Mouse (Mus musculus): ENCODE measurements around the gene Casp1.

Casp1 gene

GRCm38 (mm10) chr9:5298329-5299131 lies at the start of gene Casp1:
Gene Casp1, plus strand, starts transcription at chr9:5298517.
- DNase-seq: no peak

DNA sequence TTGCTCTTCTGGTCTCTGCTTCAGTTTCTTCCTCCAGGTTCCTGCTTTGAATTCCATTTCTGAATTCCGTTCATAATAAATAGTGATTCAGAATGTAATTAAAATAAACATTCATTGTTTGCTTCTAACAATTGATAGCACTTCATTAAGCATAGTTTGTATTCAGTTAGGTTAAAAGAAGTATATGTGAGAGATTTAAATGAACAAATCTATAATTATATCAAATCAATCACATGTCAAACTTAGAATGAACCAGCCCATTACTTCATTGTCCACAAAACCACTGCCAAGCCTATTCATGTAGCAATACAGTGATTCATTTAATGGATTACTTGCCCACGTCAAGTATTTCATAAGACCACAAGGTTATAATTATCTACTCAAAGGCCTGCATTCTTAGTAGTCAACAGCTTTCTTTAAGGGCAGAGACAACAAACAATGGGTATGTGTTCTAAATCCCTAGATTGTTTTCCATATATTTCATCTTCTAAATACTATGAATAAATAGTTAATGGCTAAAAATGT lies 34.3 kb upstream of the Casp1 start:
- DNase-seq: no peak

DNA sequence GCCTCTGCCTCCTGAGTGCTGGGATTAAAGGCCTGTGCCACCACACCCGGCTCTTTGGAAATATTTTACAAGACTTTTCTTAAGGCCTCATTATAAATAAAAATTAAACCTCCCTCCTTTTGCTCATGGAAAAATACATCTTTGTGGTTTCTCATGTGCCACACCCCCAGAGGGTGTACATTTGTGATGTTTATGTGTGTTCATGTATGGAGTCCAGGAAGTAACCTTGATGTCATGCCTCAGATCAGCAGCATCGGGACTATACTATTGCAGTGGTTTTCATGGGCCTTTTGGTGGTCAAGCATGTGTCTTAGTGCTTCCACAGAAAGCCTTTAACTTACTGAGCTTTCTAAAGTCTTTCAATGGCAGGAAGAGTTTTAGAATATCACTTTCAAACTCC lies 28.0 kb upstream of the Casp1 start:
- no peak for DNase-seq

DNA sequence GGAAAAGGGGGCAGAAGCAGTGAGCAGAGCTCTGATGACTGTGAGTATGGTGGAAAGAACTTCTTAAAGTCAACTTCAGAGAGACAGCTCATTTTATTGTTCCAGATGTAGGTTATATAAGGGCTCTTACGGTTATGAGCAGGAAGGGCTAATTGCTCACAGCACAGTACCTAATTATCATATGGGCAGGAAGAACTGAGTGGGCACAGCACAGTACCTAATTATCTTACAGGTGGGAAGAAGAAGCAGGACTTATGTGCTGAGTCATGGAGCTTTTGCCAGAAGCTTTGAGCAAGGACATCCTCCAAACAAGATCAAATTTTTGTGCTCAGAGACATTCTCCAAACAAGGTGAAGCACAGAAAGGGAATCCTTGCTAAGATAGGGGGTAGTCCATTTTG lies 27.4 kb upstream of the Casp1 start:
- no peak for DNase-seq

DNA sequence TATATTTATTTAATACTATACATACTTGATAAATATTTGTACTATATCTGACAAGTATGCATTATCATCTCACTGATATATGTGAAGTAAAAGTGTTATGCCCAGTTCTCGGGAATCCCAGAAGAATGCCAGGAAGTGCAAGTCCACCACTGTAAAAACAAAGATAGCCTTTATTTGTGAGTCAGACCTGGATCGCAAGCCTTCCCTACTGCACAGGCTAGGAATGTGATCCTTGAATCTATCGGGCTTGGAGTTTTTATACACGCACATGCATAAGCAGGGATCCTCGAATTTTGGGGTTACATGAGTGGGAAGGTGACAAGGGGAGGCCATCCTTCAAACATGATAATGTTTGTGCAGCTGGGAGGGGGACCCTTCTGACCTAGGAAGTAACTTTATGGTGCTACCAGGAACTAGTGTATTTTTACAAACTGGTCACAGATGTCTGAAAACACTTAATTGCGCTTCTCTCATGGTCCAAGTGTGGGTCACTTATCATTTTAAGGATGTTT lies 26.9 kb upstream of the Casp1 start:
- no peak for DNase-seq

DNA sequence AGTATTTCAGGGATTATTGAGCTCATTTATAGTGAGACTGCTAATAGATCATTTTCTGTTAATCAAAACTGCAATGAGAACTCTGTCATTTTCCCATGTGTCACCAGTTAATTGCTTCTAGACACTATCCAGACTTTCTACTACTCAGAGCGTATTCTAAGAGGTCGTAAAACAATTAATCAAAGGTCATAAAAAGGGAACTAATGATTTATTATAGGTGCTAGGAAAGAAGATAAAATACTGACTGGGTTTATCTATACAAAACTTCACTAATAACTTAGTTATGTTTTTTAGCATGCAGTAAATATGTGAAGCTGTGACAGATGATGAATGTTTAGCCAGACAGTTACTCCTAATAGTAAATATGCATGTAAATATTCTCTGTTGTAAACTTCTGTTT lies 12.2 kb upstream of the Casp1 start:
- DNase-seq: no peak

DNA sequence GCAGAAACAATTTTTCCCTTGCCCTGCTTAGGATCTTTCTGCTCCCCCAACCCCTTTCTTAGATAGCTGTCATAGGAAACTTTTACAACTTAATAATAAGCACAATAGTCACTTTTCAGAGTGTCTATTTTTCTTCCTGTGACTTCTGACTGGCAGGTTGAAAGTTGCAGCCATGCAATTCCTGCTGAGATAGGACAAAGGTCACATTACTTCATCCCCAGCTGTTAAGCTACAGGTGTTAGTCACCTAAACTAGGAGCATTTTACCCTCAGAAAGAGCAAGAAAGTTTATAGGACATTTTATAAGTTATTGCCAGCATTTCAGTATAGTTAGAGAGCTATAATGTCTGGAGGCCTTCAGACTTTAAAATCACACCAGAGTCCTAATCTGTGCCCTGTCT lies 11.7 kb upstream of the Casp1 start:
- DNase-seq: no peak

GRCm38 (mm10) chr9:5296354-5297237 lies 1.7 kb upstream of the Casp1 start:
- no peak for DNase-seq

DNA sequence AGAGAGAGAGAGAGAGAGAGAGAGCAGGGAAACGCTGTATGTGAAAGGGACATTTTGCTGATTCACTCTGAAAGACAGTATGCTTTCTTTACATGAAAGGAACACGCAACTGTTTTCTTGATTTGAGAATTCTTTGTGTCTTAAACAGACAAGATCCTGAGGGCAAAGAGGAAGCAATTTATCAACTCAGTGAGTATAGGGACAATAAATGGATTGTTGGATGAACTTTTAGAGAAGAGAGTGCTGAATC lies 740 bp downstream of the Casp1 start:
- DNase-seq: no peak

DNA sequence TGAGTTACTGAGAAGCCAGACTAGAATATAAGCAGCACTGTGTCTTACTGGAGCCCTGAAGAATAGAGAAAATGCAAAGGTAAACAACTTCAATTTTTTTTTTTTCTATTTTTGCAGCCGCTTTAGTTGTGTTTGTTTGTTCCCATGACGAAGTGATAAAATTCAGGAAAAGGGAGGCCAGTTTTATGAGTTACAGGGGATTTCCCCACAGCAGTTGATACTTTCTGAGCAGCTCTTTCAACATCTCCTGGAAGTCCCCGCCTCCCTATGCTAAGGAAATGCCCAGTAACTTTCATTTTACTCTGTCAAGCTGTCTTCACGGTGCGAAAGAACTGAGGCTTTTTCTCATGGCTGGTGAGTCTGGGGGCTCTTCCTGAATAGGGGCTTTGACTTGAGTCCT lies 10.2 kb downstream of the Casp1 start, which contains the start of gene Casp4:
Casp4 (plus strand) TSS at position 268 of the 400 bp plus-strand sequence.
- no peak for DNase-seq

- no peak for DNase-seq
Measured at GRCm38 (mm10) chr9:5310112-5310511, 11.8 kb downstream of the Casp1 start.

DNA sequence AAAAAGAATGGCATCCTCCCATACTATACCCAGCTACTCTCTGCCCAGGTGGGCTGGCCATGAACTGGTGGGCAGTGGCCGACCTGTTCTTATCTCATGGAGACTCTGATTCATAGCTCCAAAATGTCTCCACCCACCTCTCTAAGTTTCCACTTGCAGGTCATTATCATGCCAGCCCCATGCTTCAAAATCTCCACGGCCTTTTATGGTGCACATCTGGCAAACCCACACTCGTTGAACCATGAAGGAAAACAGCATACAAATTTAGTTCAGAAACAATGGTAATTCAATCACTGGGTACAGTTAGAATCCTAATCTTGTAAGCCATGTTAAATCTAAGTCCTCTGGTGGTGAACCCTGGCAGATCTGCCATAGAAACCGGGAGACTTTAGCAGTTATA lies 13.1 kb downstream of the Casp1 start:
- no peak for DNase-seq

GRCm38 (mm10) chr9:5328204-5328603 lies 29.9 kb downstream of the Casp1 start:
- DNase-seq: no peak

GRCm38 (mm10) chr9:5332441-5332840 lies 34.1 kb downstream of the Casp1 start:
- DNase-seq: no peak

DNA sequence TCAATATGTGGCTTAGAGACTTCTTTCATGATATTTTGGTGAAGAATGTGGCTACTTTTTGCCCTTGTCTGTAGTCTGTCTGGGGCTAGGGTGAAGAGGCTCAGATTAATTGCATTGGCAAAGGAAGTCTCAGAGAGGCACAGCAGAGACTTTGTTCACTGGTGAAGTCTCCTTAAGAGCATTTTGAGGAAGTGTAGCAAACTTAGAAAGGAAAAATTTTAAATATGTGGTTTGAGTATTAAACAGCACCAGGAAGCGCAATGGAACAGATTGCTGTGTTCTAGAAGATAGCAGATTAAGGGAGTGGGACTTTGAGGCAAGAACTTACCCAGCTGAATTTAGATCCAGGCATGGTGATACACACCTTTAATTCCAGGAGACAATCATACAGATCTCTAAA lies 35.1 kb downstream of the Casp1 start:
- DNase-seq: no peak

DNA sequence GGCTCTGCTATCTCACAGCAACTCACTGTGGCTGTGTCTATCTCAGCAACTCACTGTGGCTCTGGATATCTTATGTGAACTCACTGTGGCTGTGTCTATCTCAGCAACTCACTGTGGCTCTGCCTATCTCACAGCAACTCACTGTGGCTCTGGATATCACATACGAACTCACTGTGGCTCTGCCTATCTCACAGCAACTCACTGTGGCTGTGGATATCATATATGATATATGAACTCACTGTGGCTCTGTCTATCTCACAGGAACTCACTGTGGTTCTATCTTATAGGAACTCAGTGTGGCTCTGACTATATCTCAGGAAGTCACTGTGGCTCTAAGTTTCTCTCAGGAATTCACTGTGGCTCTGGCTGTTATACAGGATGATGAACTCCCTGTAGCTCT lies 44.8 kb downstream of the Casp1 start:
- DNase-seq: no peak

GRCm38 (mm10) chr9:5344090-5344489 lies 45.8 kb downstream of the Casp1 start:
- no peak for DNase-seq

DNA sequence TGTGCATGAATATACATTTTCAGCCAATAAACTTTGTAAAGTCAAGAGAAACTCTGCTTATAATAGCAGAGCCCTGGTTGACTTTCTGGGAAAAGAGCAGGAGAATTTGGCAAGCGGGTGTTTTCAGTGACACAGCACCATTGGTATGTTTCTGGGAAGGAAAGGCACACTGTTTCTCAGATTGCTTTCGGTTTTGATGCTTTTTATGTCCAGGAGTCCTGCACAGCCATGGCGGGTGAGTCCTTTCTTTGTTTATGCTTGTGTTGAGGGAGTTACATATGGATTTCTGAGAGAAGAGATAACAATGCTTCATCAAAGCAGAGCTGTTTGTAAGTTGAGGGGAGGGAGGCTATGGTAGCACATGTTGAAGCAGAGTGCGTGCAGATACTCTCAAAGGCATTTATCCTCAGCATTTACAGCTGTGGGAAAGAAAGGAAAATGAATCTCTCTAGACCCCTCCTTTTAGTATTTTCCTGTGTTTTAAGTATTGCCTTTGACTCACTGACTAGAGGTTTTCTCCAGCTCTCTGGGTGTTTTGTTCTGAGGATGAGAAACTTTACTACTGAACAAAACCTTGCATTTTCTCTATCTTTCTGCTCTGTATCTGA lies 47.1 kb downstream of the Casp1 start, which contains the start of gene Casp12:
Casp12 (plus strand) TSS at position 140 of the 608 bp plus-strand sequence.
- DNase-seq: no peak

GRCm38 (mm10) chr9:5347381-5347780 lies 49.1 kb downstream of the Casp1 start:
- DNase-seq: no peak

DNA sequence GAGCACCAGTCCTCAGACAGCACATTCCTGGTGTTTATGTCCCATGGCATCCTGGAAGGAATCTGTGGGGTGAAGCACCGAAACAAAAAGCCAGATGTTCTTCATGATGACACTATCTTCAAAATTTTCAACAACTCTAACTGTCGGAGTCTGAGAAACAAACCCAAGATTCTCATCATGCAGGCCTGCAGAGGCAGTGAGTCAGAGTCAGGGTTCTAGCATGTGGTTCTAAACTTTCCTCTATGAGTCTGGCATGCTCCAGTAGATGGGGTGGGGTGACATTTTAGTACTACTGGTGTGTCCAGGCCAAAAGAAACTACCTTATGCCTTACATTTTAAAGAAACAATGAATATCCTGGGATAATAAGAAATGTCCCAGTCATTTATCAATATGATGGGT lies 55.4 kb downstream of the Casp1 start:
- DNase-seq: no peak

GRCm38 (mm10) chr9:5356801-5357200 lies 58.5 kb downstream of the Casp1 start:
- no peak for DNase-seq
